Mouse (Mus musculus): Measurements from ENCODE around the gene Dbr1.

The Dbr1 gene

DNA sequence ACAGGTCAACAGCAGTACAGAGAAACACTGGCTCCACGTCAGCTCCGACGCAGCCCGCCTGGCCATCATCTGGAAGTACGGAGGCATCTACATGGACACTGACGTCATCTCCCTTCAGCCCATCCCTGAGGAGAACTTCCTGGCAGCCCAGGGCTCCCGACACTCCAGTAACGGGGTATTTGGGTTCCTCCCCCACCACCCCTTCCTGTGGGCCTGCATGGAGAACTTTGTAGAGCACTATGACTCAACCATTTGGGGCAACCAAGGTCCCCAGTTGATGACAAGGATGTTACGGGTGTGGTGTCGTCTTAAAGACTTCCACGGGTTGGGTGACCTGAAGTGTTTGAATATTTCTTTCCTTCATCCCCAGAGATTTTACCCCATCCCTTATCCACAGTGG lies 44.6 kb downstream of the Dbr1 start:
- DNase-seq: no peak

DNA sequence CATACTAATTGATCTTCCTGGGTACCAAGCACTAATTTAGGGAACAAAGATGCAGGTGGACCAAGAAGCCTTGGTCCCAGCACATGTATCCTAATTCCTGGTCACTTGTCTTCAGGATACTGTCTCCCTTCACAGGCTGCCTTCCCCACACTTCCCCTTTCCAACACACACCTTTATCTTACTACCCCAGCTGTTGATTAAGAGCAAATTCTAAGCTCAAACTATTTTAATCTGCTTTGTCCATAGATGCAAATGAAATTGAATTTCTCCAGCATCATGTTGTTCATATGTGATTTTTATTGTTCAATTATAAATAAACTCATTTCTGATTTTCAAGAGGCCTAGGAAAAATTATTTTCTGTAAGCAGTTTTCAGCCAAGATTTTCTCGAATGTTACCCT lies 46.4 kb downstream of the Dbr1 start:
- no peak for DNase-seq

DNA sequence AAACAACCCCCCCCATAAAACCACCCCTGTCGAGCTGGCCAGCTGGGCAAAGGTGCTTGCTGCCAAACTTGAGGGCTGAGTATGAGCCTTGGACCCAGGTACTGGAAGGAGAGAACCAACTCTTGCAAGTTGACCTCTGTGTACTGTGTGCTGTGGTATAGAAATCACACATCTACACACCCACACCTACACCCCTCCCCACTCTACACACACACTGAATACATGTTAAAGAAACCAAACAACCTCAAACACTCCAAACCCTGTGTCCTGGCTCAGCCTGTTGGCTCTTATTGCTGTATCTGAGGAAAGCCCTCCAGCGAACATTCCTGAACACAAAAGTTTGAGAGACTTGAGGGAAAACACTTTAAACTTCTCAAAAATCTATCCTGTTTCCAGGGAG lies 47.4 kb downstream of the Dbr1 start:
- DNase-seq: no peak

DNA sequence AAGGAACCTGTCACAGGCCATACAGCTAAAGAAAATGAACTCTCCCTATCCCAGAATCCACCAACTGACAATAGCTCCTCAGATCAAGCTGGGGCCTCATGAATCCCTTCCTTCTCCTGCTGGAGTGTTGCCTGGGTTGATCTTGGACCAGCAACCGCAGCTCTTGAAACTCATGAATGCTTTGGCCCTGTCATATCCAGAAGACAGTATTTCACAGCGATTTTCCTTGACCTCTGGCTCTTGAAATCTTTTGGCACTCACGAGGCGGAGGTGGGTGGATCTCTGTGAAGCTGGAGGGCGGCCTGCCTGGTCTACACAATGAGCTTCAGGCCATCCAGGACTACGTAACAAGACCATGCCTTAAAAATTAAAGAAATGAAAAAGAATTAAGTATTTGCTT lies 48.5 kb downstream of the Dbr1 start:
- no peak for DNase-seq

DNA sequence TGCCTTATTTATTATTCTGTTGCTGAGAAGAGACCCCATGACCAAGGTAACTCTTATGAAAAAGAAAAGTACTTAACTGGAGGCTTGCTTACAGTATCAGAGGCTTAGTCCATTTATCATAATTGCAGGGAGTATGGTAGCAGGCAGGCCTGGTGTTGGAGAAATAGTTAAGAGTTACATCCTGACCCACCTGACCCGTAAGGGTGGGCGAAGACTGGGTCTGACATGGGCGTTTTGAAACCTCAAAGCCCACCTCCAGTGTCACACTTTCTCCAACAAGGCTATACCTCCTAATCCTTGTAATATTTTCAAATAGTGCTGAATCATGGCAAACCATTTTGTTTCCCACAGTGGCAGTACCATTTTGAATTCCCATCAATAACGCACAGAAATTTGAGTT lies 53.0 kb downstream of the Dbr1 start:
- DNase-seq: no peak

DNA sequence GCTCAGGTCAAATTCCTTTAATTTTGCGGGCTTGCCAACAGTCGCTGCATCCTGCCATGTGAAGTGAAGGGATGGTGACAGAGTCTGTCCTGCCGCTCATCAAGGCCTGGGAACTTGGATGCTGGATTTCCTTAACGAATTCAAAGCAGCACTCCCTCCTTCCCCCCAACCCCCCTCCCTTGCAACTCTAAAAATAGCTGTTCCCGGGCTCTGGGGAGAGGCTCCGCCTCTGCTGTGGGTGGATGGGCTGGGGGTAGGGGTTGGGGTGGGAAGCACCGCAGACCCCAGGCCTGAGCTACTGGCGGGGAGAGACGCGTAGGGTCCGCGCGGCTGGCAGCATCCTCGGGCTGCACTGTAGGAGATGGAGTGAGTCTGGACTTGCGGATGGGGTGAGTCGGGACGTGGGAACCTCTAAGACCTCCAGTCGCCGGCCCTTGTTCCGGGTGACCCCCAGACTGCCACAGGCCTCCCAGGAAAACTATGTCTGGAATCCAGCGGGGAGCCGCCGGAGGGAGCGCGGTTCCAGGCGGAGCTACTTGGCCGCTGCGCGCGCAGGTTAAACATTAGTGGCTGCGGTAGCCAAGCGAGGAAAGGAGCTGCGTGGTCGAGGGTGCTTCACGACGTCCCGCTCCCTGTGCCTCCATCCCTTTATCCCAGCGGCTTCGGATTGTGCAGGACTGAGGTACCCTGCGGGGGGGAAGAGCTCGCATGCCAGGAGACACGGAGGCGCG lies 53.8 kb downstream of the Dbr1 start, which contains the start of gene Dzip1l:
Gene Dzip1l, plus strand, starts transcription at position 216 of the 731 bp plus-strand sequence.
- DNase-seq: no peak

DNA sequence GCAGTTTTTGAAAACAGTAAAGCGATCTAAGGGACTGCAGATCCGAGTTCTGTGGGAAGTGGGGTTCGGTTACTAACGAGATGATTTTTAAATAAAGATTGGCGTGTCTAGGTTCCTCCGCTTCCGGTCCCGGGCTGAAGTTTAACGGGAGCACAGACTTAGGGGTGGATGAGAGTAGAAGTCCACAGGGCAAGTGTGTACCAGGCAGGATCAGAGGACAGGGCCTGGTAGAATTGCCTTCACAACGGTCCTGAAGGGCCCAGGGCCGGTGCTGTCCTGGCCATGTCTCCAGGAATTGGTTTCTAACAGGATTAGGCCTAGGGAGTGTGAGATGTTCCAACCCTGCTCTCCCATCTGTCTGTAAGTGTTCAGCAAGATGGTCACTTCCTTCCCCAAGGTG lies 54.5 kb downstream of the Dbr1 start:
- no peak for DNase-seq

DNA sequence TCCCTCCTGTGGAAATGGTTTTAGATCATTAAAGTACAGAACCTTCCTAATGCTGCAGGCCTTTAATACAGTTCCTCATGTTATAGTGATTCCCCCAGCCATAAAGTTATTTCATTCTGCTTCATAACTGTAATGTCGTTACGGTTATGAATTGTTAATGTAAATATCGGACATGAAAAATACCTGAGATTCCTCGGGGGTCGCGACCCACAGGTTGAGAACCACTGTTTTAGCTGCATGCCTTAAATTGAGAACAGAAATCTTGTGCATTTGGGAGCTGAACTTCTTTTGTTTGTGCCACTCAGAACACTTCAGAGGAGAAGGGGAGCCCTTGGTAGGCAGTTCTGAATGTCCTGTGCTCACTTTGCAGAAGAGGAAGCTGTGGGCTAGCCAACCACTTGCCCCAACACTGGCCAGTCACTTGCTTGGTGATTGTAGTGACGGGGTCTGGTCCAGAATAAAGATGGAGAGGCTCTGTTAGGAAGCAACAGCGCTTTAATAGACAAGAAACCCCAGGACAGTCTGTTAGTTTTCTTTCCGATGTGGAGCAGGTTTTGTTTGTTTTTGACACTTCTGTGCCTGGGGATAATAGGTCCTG lies 55.0 kb downstream of the Dbr1 start:
- no peak for DNase-seq

DNA sequence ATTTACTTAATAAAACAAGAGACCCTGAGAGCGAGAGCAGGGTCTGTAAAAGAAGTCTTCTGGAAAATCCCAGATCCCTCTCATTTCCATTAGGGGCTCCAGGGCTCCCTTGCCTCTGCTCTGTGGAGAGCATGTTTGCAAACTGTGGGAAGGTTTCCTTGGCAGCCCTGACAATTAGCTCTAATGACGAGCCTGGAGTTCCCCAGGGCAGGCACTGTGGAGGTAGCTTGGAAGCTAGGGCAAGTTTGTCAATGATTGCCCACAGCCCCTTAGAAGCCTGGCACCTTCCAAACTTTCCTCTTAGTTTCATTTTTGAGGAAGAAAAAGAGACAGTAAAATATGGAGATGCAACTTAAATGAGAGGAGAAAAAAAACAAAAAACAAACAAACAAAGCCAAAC lies 56.2 kb downstream of the Dbr1 start:
- DNase-seq: no peak

DNA sequence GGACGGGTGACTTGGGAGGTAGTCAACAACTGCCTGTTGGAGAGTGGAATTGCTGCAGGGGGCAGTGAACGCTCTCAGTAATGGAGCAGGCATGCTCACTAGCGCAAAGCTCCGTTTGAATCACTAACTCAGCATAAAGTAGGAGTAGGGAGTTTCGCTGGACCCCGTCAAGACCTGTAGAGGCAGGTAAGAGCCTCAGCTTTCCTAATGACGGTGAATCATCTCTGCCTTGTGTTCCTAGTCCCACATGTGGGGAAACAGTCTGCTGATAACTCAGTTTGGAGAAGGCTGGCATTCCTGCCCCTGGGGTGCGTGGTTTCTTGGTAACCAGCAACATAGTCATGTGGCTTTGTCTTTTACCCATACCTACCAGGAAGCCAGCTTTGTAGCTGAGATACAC lies 56.7 kb downstream of the Dbr1 start:
- DNase-seq: no peak

Data from thymus, postnatal 14 days (tissue).